Mouse (Mus musculus): Measurements from ENCODE around the gene Ccdc169. TPM values are rescaled to one million over a fixed set of nuclear protein-coding genes. Genes with fewer than 3 reads are reported as not detected.

The Ccdc169 gene
- polyA plus RNA-seq, 1 experiment from 2014 or later: not detected

DNA sequence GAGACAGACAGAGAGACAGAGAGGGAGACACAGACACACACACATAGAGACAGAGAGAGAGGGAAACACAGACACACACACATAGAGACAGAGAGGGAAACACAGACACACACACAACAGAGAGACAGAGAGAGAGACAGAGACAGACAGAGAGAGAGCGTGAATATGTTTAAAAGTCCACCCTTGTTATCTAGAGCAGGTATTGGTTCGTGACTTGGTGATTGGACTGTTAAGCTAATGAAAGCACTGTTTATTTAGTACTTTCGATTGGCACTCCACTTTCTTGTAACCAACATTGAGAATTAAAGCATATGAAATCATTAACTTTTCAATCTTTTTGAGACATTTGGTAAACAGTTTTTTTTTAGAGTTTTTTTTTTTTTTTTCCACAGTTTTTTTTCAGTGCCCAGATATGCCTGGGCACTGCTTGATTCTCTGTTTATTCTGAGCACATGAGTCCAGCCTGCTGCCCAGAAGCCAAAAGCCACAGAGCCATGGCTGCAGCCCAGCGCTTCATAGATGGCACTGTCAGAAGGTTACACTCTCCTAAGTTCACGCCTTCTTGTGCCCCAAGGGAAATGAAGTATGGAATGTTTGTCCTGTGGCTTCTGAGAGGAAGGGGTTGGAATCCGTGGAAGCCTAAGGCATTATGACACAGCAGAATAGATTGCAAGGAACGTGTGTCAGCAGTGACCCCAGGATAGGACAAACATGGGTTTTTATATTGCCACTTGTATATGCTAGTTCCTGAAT is 22.6 kb upstream of the Ccdc169 start:
- no peak for ATAC-seq (replicated peaks; ENCODE audit: extremely low read depth, insufficient read depth, low FRiP score)
- Histone ChIP-seq H3K27ac (ENCODE audit: low read length) (no peak overlapping the region; the same call in 1 of the 2 replicates), H3K4me3 (ENCODE audit: low read length) (no peak overlapping the region), H3K4me1 (ENCODE audit: control insufficient read depth, insufficient read depth, low read length) (peaks cover 32% of the 10 kb centered on the region), H3K9me3 (replicated peaks; ENCODE audit: control insufficient read depth, low read length) (no peaks in the 10 kb centered on the region), H3K27me3 (ENCODE audit: control insufficient read depth, insufficient read depth, low read length) (no peaks in the 10 kb centered on the region), H3K9ac (ENCODE audit: low read length) (no peak overlapping the region), H3K4me2 (ENCODE audit: low read depth, low read length) (peak overlapping the region; percentile 17; the same call in 1 of the 2 replicates), H3K36me3 (ENCODE audit: control insufficient read depth, insufficient read depth) (peaks cover 25% of the 10 kb centered on the region)
- 42% methylated on average over 7 of the region's 7 CpGs for WGBS

DNA sequence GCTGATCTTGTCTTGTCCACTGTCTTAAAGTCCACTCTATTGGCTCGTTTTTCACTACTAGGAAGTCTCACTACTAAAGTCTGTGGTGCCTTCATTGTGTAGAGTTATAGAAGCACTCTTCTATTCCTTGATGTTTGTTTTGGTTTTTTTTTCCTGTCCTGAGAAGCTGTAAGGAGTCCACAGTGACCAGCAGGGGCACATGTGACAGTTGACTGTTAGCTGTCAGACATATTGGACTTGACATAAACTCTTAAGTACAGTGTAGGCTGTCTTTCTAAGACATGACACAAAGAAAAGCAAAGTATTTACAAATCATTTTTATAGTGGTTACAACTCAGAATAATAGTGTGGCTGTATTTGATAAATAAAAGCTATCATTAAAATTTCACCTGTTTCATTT is 22.1 kb upstream of the Ccdc169 start:
- H3K4me2 ChIP-seq (ENCODE audit: low read depth, low read length): peak overlapping the region; percentile 17; the same call in 1 of the 2 replicates
- peaks cover 32% of the 10 kb centered on the region for H3K4me1 ChIP-seq (ENCODE audit: control insufficient read depth, insufficient read depth, low read length)
- no peak overlapping the region for H3K27ac ChIP-seq (ENCODE audit: low read length)
- H3K4me3 ChIP-seq (ENCODE audit: low read length): no peak overlapping the region
- no peak overlapping the region for H3K9ac ChIP-seq (ENCODE audit: low read length)
- 30% methylated on average over 1 of the region's 1 CpGs for WGBS
- H3K36me3 ChIP-seq (ENCODE audit: control insufficient read depth, insufficient read depth): peaks cover 28% of the 10 kb centered on the region
- no peak for ATAC-seq (replicated peaks; ENCODE audit: extremely low read depth, insufficient read depth, low FRiP score)
- no peaks in the 10 kb centered on the region for H3K9me3 ChIP-seq (replicated peaks; ENCODE audit: control insufficient read depth, low read length)
- no peaks in the 10 kb centered on the region for H3K27me3 ChIP-seq (ENCODE audit: control insufficient read depth, insufficient read depth, low read length)

DNA sequence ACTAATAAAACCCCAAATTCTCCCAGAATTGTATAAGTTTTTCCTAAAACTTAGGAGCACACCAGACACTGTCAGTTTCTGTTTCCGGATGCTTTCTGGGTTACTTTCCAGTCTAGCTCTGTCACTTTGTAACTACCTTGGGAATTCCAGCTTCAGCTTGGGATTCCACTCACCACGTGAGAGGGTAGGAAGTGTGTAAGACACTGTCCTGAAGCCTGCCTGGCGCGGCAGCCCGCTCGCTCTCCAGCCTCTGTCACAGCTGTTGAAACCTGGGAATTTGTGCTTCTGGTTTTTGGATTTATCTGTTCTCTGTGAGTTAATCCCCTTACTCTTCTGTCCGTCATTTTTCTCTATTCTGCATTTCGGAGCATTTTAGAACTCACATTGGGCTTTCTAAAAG is 21.1 kb upstream of the Ccdc169 start:
- ATAC-seq (replicated peaks; ENCODE audit: extremely low read depth, insufficient read depth, low FRiP score): no peak
- Histone ChIP-seq H3K4me3 (ENCODE audit: low read length) (no peak overlapping the region), H3K36me3 (ENCODE audit: control insufficient read depth, insufficient read depth) (peaks cover 30% of the 10 kb centered on the region), H3K4me1 (ENCODE audit: control insufficient read depth, insufficient read depth, low read length) (peaks cover 32% of the 10 kb centered on the region), H3K4me2 (ENCODE audit: low read depth, low read length) (peak overlapping the region; percentile 34), H3K27me3 (ENCODE audit: control insufficient read depth, insufficient read depth, low read length) (no peaks in the 10 kb centered on the region), H3K9me3 (replicated peaks; ENCODE audit: control insufficient read depth, low read length) (no peaks in the 10 kb centered on the region), H3K9ac (ENCODE audit: low read length) (no peak overlapping the region), H3K27ac (ENCODE audit: low read length) (0 out of 2 replicates have a peak overlapping the region, but pooled peaks have one; percentile 32)
- 44% methylated on average over 8 of the region's 8 CpGs for WGBS

DNA sequence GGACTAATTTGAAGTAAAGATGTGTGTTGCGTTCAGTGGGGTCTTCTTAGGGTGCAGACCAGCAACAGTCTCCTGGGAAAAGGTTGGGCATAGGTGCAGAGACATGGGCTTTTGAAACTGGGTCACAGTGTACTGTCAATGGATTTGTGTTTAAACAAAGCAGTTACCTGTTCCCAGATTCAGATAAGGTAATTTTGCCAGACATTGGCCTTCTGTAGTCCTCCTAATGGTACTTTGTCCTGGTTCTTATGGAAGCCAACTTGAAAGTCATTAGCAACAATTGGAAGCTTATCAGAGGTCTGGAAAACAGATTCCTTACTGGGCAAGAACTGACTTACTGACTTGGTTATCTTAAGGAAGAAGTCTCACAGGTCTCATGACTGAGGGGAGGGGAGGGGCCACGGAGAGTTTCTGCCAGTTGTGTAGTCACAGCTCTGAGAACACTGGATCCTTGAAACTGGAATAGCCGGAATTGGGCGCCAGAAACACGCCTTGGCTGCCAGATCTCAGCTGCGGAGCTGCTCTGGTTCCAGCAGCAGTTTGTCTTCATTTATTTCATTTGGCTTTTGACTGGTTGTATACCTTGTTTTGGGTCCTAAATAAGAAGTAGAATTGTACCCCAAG is 17.8 kb upstream of the Ccdc169 start:
- no peak for ATAC-seq (replicated peaks; ENCODE audit: extremely low read depth, insufficient read depth, low FRiP score)
- H3K4me1 ChIP-seq (ENCODE audit: control insufficient read depth, insufficient read depth, low read length): peaks cover 17% of the 10 kb centered on the region
- no peak overlapping the region for H3K4me2 ChIP-seq (ENCODE audit: low read depth, low read length)
- no peak overlapping the region for H3K4me3 ChIP-seq (ENCODE audit: low read length)
- H3K27ac ChIP-seq (ENCODE audit: low read length): no peak overlapping the region
- no peak overlapping the region for H3K9ac ChIP-seq (ENCODE audit: low read length)
- no peaks in the 10 kb centered on the region for H3K9me3 ChIP-seq (replicated peaks; ENCODE audit: control insufficient read depth, low read length)
- WGBS: 73% methylated on average over 6 of the region's 6 CpGs
- H3K27me3 ChIP-seq (ENCODE audit: control insufficient read depth, insufficient read depth, low read length): no peaks in the 10 kb centered on the region
- peaks cover 43% of the 10 kb centered on the region for H3K36me3 ChIP-seq (ENCODE audit: control insufficient read depth, insufficient read depth)

DNA sequence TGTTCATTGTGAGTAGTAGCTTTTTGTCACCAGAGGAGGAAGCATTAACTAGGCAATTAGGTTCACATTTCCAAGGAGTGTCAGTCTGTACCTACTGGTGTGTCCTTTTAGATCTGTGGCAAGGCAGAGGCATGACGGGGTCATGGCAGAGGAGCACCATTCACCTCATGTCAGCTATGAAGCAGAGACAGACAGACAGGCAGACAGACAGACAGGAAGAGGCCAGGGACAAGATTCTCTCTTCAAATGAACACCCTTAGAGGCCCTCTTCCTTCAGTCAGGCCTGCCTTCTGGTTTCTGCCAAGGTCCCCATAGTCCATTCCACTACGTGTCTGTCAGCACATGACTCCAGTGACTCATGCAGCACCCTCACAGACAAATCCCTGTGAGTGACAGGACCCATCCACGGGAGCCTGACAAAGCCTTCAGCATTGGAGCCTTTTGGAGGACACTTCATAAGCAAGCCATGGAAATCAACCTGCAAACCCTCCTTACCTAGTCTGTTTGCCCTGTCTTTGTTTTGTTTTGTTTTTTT is 14.7 kb upstream of the Ccdc169 start:
- no peaks in the 10 kb centered on the region for H3K4me1 ChIP-seq (ENCODE audit: control insufficient read depth, insufficient read depth, low read length)
- ATAC-seq (replicated peaks; ENCODE audit: extremely low read depth, insufficient read depth, low FRiP score): no peak
- H3K4me2 ChIP-seq (ENCODE audit: low read depth, low read length): no peak overlapping the region
- no peak overlapping the region for H3K9ac ChIP-seq (ENCODE audit: low read length)
- 62% methylated on average over 3 of the region's 3 CpGs for WGBS
- H3K27me3 ChIP-seq (ENCODE audit: control insufficient read depth, insufficient read depth, low read length): no peaks in the 10 kb centered on the region
- H3K4me3 ChIP-seq (ENCODE audit: low read length): no peak overlapping the region
- peaks cover 57% of the 10 kb centered on the region for H3K36me3 ChIP-seq (ENCODE audit: control insufficient read depth, insufficient read depth)
- no peak overlapping the region for H3K27ac ChIP-seq (ENCODE audit: low read length)
- no peaks in the 10 kb centered on the region for H3K9me3 ChIP-seq (replicated peaks; ENCODE audit: control insufficient read depth, low read length)

DNA sequence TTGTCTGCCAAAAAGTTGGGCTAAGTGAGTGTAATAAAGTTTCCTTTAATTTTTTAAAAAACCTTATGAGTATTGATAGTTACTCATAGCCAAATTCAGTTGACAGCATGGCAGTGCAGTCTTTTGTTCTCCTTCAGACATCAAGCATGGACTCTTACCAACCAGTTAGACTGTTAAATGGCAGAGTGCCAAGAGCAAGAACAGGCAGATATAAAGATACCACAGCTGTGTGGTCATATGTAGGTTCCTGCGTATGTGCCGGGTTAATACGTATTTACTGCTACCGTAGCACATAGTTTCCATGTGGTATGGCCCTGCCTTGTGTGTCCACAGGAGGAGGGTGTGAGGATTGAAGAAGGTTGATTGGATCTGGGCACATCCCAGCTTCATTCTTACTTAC is 14.1 kb upstream of the Ccdc169 start:
- WGBS: 79% methylated on average over 4 of the region's 4 CpGs
- H3K27me3 ChIP-seq (ENCODE audit: control insufficient read depth, insufficient read depth, low read length): no peaks in the 10 kb centered on the region
- H3K4me1 ChIP-seq (ENCODE audit: control insufficient read depth, insufficient read depth, low read length): no peaks in the 10 kb centered on the region
- no peak overlapping the region for H3K4me2 ChIP-seq (ENCODE audit: low read depth, low read length)
- no peak overlapping the region for H3K4me3 ChIP-seq (ENCODE audit: low read length)
- H3K36me3 ChIP-seq (ENCODE audit: control insufficient read depth, insufficient read depth): peaks cover 55% of the 10 kb centered on the region
- H3K9me3 ChIP-seq (replicated peaks; ENCODE audit: control insufficient read depth, low read length): no peaks in the 10 kb centered on the region
- H3K27ac ChIP-seq (ENCODE audit: low read length): no peak overlapping the region
- H3K9ac ChIP-seq (ENCODE audit: low read length): no peak overlapping the region
- ATAC-seq (replicated peaks; ENCODE audit: extremely low read depth, insufficient read depth, low FRiP score): no peak

DNA sequence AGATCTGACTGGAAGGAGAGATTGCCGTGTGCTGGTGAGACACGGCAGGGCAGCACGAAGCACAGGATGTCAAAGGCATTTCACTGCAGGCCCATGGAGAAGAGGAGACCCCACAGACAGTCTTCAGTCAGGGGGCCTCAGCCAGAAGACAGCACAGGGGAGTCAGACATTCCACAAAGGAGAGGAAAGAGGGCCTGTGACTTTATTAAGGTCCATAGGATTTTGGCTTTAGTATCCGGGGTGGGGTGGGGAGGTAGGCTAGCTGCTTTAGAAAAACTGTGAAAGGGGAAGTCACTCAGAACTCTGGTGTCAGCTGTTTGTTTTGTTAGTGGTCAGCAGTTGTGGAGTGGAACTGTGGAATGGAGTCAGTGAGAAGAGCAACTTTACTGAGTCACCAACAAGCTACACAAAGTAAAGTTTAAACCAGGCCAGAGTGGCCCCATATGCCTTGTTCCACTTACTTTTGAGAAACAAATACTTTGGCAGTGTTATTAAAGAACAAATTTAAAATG is 7.9 kb upstream of the Ccdc169 start:
- no peak for ATAC-seq (replicated peaks; ENCODE audit: extremely low read depth, insufficient read depth, low FRiP score)
- H3K4me1 ChIP-seq (ENCODE audit: control insufficient read depth, insufficient read depth, low read length): no peaks in the 10 kb centered on the region
- no peak overlapping the region for H3K4me2 ChIP-seq (ENCODE audit: low read depth, low read length)
- no peak overlapping the region for H3K27ac ChIP-seq (ENCODE audit: low read length)
- no peak overlapping the region for H3K4me3 ChIP-seq (ENCODE audit: low read length)
- no peaks in the 10 kb centered on the region for H3K9me3 ChIP-seq (replicated peaks; ENCODE audit: control insufficient read depth, low read length)
- no peaks in the 10 kb centered on the region for H3K27me3 ChIP-seq (ENCODE audit: control insufficient read depth, insufficient read depth, low read length)
- H3K36me3 ChIP-seq (ENCODE audit: control insufficient read depth, insufficient read depth): peaks cover 45% of the 10 kb centered on the region
- 77% methylated on average over 4 of the region's 4 CpGs for WGBS
- no peak overlapping the region for H3K9ac ChIP-seq (ENCODE audit: low read length)

DNA sequence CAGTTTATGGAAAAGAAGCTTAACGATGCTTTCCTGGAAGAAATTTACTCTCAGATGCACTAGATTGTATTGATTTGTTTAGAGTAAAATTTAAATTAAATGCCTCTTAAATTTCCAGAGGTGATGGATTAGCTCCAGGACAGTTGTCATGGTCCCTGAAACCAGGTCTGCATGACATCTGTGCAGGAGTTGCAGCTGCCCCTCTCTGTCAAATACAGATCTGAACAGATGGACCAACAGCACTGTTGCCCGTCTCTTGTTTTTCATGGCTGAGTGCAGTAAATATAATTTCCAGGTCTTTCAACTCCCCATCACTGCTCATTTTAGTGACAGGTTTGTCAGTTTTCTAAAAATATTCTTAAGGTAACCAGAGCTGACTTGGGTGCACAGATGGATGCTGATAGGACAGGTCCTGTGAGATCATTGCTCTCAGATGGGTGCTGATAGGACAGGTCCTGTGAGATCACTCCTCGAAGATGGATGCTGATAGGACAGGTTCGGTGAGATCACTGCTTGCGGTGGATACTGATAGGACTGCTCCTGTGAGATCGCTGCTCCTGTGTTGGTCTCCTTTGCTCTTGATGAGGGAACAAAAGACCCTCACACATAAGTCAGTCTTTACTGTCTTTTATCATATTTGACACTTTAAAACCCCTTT is 5.4 kb upstream of the Ccdc169 start:
- no peak overlapping the region for H3K4me3 ChIP-seq (ENCODE audit: low read length)
- no peaks in the 10 kb centered on the region for H3K9me3 ChIP-seq (replicated peaks; ENCODE audit: control insufficient read depth, low read length)
- 86% methylated on average over 6 of the region's 6 CpGs for WGBS
- H3K27ac ChIP-seq (ENCODE audit: low read length): no peak overlapping the region
- no peak overlapping the region for H3K9ac ChIP-seq (ENCODE audit: low read length)
- no peak overlapping the region for H3K4me2 ChIP-seq (ENCODE audit: low read depth, low read length)
- H3K36me3 ChIP-seq (ENCODE audit: control insufficient read depth, insufficient read depth): peaks cover 45% of the 10 kb centered on the region
- no peak for ATAC-seq (replicated peaks; ENCODE audit: extremely low read depth, insufficient read depth, low FRiP score)
- H3K27me3 ChIP-seq (ENCODE audit: control insufficient read depth, insufficient read depth, low read length): no peaks in the 10 kb centered on the region
- no peaks in the 10 kb centered on the region for H3K4me1 ChIP-seq (ENCODE audit: control insufficient read depth, insufficient read depth, low read length)

Data from heart, embryonic 16.5 days (tissue).